Mouse (Mus musculus) heart, embryonic 11.5 days (tissue): ENCODE results near the gene Gm9112. TPM values are rescaled to one million over a fixed set of nuclear protein-coding genes. Genes with fewer than 3 reads are reported as not detected.
"Not testable (repeated sequence)": the region's sequence is repeated elsewhere in the genome, so short reads cannot be mapped to it uniquely, and the experiment has no call there.

Source experiments
- ATAC-seq: fragments of 200-750 bp; cut with Nextera tagmentation; replicated peaks from 2 replicates; pipeline ENCODE4 v1.8.0; 2017; ENCODE audit warnings: moderate library complexity; ENCODE audit not compliant: insufficient number of reproducible peaks, low FRiP score, low TSS enrichment
- H3K27ac ChIP-seq: fragments of 300-500 bp; sonication (generic); 2 replicates; pipeline ENCODE4 v1.5.1; 2014; ENCODE audit warnings: mild to moderate bottlenecking, low read depth, low read length
- H3K27me3 ChIP-seq: fragments of 300-500 bp; sonication (generic); 2 replicates; pipeline ENCODE4 v1.6.1; 2014; ENCODE audit warnings: mild to moderate bottlenecking, low read length, mixed read lengths; ENCODE audit not compliant: control insufficient read depth, insufficient read depth
- H3K36me3 ChIP-seq: fragments of 300-500 bp; sonication (generic); 2 replicates; pipeline ENCODE4 v1.6.1; 2014; ENCODE audit warnings: mild to moderate bottlenecking, low read length, moderate library complexity, mixed read lengths; ENCODE audit not compliant: control insufficient read depth, insufficient read depth
- H3K4me1 ChIP-seq: fragments of 300-500 bp; sonication (generic); 2 replicates; pipeline ENCODE4 v1.6.1; 2014; ENCODE audit warnings: low read length; ENCODE audit not compliant: control insufficient read depth, insufficient read depth
- H3K4me2 ChIP-seq: fragments of 300-500 bp; sonication (generic); 2 replicates; pipeline ENCODE4 v1.6.1; 2014; ENCODE audit warnings: mild to moderate bottlenecking, moderate library complexity
- H3K4me3 ChIP-seq: fragments of 300-500 bp; sonication (generic); 2 replicates; pipeline ENCODE4 v1.5.1; 2014; ENCODE audit warnings: low read depth, low read length
- H3K9ac ChIP-seq: fragments of 300-500 bp; sonication (generic); 2 replicates; pipeline ENCODE4 v1.6.1; 2014; ENCODE audit warnings: mild to moderate bottlenecking, low read depth, low read length, moderate library complexity
- H3K9me3 ChIP-seq: fragments of 300-500 bp; sonication (generic); replicated peaks from 2 replicates; pipeline ENCODE4 v1.6.1; 2016; ENCODE audit warnings: low read length; ENCODE audit not compliant: control insufficient read depth
- WGBS: fragments of 180-500 bp; shearing (Covaris S2); extraction: QIAGEN DNeasy Blood & Tissue Kit; methylation state at CpG from one replicate; pipeline ENCODE4 v1.1.7; 2014; ENCODE audit not compliant: insufficient replicate concordance; 5-methylcytosine and 5-hydroxymethylcytosine counted together
- polyA plus RNA-seq: library from polyadenylated mRNA; unstranded; fragments of >200 nt; fragmentation: Nextera tagmentation; extraction: Ambion mirVana; gene quantifications from 2 replicates; pipeline ENCODE4 v1.2.1, GENCODE M21; 2014

Gene Gm9112
- not detected in 2 replicates for polyA plus RNA-seq

DNA sequence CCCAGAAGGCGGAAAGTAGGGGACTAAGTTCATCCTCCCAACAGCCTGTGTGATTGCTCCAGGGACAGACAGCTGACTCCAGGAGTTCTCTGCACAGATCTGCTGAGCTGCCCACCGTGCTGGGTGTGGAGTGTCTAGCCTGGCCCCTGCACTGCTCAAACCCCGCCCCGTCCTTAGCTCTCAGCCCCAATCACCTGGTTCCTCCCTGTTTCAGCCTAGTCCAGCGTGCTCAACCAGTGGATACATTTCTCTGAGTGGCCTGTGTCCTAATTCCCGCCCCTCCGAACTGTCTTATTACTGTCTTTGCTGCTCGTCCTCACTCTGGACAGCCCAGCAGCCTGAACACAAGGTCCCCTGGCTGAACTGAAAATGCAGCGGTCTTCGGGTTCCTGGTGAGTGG, at the start of gene Gm9112, which contains the start of gene Dmrtc1b:
TSS of gene Gm9112 (minus strand) at position 101 of the 400 bp plus-strand sequence.
TSS of gene Dmrtc1b (plus strand) at position 331 of the 400 bp plus-strand sequence.
- H3K4me3 ChIP-seq, H3K36me3 ChIP-seq, H3K9me3 ChIP-seq, H3K4me2 ChIP-seq, H3K27ac ChIP-seq, H3K27me3 ChIP-seq, ATAC-seq, H3K4me1 ChIP-seq, H3K9ac ChIP-seq: not testable (repeated sequence)
- 71% methylated on average over 7 of the region's 10 CpGs for WGBS

GRCm38 (mm10) chrX:102724226-102724625, 16.8 kb upstream of the Gm9112 start:
- H3K36me3 ChIP-seq, H3K9me3 ChIP-seq, ATAC-seq, H3K4me1 ChIP-seq, H3K4me2 ChIP-seq, H3K27ac ChIP-seq, H3K9ac ChIP-seq, H3K4me3 ChIP-seq, H3K27me3 ChIP-seq: not testable (repeated sequence)
- WGBS = 92% methylated on average over 6 of the region's 6 CpGs

GRCm38 (mm10) chrX:102700636-102701035, 6.8 kb downstream of the Gm9112 start:
- H3K4me2 ChIP-seq, H3K9ac ChIP-seq, H3K27me3 ChIP-seq, H3K4me1 ChIP-seq, H3K27ac ChIP-seq, H3K4me3 ChIP-seq, ATAC-seq, H3K36me3 ChIP-seq, H3K9me3 ChIP-seq: not testable (repeated sequence)
- WGBS = 73% methylated on average over 3 of the region's 3 CpGs

- not testable (repeated sequence) for H3K4me3 ChIP-seq, H3K27me3 ChIP-seq, H3K4me2 ChIP-seq, H3K36me3 ChIP-seq, H3K9me3 ChIP-seq, H3K9ac ChIP-seq, ATAC-seq, H3K27ac ChIP-seq, H3K4me1 ChIP-seq
- 14% methylated on average over 4 of the region's 4 CpGs for WGBS
Measured at GRCm38 (mm10) chrX:102689252-102689651, 18.2 kb downstream of the Gm9112 start.

GRCm38 (mm10) chrX:102686872-102687271, 20.6 kb downstream of the Gm9112 start, which contains the start of gene Gm3880:
TSS of gene Gm3880 (minus strand) at chrX:102686972.
- not testable (repeated sequence) for H3K4me3 ChIP-seq, H3K4me2 ChIP-seq, H3K27ac ChIP-seq, H3K36me3 ChIP-seq, ATAC-seq, H3K27me3 ChIP-seq, H3K9me3 ChIP-seq, H3K9ac ChIP-seq, H3K4me1 ChIP-seq
- WGBS = 86% methylated on average over 5 of the region's 5 CpGs

DNA sequence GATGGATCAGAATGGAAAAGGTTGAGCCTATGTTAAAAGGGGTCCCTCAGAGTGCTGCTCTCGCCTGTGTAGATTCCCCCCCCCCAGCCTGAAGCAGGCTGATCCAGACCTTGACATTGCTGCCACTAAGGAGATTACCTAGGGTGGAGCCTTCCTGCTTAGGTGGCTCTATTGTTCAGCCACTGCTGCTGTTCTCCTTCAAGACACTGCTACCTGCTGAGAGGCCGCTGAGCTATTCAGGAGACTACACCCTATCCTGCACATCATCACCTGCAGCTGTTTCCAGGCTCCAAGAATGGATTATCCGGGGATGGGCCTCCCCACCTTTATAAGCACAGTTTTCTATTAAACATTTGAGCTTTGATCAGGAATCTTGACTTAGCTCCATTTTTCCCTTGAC, 22.7 kb downstream of the Gm9112 start:
- H3K27me3 ChIP-seq, H3K4me1 ChIP-seq, H3K4me2 ChIP-seq, H3K4me3 ChIP-seq, H3K27ac ChIP-seq, H3K9me3 ChIP-seq, ATAC-seq, H3K36me3 ChIP-seq, H3K9ac ChIP-seq: not testable (repeated sequence)
- WGBS = 42% methylated on average over 3 of the region's 3 CpGs

- Histone ChIP-seq H3K9me3 (no peaks in the 10 kb centered on the region), H3K4me2 (no peak overlapping the region), H3K36me3 (no peaks in the 10 kb centered on the region), H3K4me3 (no peak overlapping the region), H3K9ac (no peak overlapping the region), H3K4me1 (no peaks in the 10 kb centered on the region), H3K27ac (no peak overlapping the region), H3K27me3 (no peaks in the 10 kb centered on the region)
- 75% methylated on average over 2 of the region's 2 CpGs for WGBS
- no peak for ATAC-seq
Measured at GRCm38 (mm10) chrX:102666641-102667040, 40.8 kb downstream of the Gm9112 start.

DNA sequence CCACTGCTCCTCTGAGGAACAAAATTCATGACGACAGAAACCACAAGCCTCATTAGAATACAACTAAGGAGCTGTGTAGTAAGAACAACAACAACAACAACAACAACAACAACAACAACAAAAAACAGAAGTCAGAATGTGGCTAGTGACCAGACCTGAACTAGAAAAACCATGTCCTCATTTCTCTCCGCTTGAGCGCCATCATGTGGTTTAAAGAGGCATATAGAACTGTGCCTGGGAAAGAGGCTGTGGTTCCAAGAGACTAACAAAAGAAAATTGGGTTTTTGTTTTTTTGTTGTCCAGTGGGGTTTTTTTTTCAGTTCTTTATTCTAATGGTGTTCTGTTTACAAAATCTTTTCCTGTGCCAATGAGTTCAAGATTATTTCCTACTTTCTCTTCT, 46.7 kb downstream of the Gm9112 start:
- no peaks in the 10 kb centered on the region for H3K27me3 ChIP-seq
- no peaks in the 10 kb centered on the region for H3K4me1 ChIP-seq
- H3K27ac ChIP-seq = no peak overlapping the region
- 14% methylated on average over 3 of the region's 3 CpGs for WGBS
- no peak overlapping the region for H3K9ac ChIP-seq
- H3K36me3 ChIP-seq = no peaks in the 10 kb centered on the region
- no peak for ATAC-seq
- no peak overlapping the region for H3K4me2 ChIP-seq
- H3K4me3 ChIP-seq = no peak overlapping the region
- H3K9me3 ChIP-seq = no peaks in the 10 kb centered on the region
